Mouse (Mus musculus) forebrain, embryonic 14.5 days (tissue): ENCODE data around the gene Ick. TPM values are rescaled to one million over a fixed set of nuclear protein-coding genes. Genes with fewer than 3 reads are reported as not detected.
"Not testable (repeated sequence)": the region's sequence is repeated elsewhere in the genome, so short reads cannot be mapped to it uniquely, and the experiment has no call there.

Experiments
- ATAC-seq: fragments of 200-750 bp; cut with Nextera tagmentation; 2 replicates; pipeline ENCODE4 v1.8.0; 2017; ENCODE audit warnings: mild to moderate bottlenecking, moderate library complexity
- DNase-seq: peaks from one replicate; pipeline ENCODE4 v3.0.0-alpha.2; 2015; ENCODE audit warnings: low spot score
- H3K27ac ChIP-seq: fragments of 300-500 bp; sonication (generic); 2 replicates; pipeline ENCODE4 v1.5.1; 2014; ENCODE audit warnings: low read depth, mild to moderate bottlenecking, control low read depth, low read length, moderate library complexity
- H3K27me3 ChIP-seq: fragments of 300-500 bp; sonication (generic); replicated peaks from 2 replicates; pipeline ENCODE4 v1.6.1; 2014; ENCODE audit warnings: low read length, control low read depth, mixed read lengths; ENCODE audit not compliant: control insufficient read depth, insufficient read depth
- H3K36me3 ChIP-seq: fragments of 300-500 bp; sonication (generic); 2 replicates; pipeline ENCODE4 v1.6.1; 2014; ENCODE audit warnings: low read length, control low read depth; ENCODE audit not compliant: control insufficient read depth, insufficient read depth
- H3K4me1 ChIP-seq: fragments of 300-500 bp; sonication (generic); 2 replicates; pipeline ENCODE4 v1.6.1; 2014; ENCODE audit warnings: antibody characterized with exemption, low read length, control low read depth; ENCODE audit not compliant: control insufficient read depth, insufficient read depth
- H3K4me2 ChIP-seq: fragments of 300-500 bp; sonication (generic); 2 replicates; pipeline ENCODE4 v1.6.1; 2014; ENCODE audit warnings: mild to moderate bottlenecking, control low read depth, low read length
- H3K4me3 ChIP-seq: fragments of 300-500 bp; sonication (generic); 2 replicates; pipeline ENCODE4 v1.5.1; 2014; ENCODE audit warnings: low read depth, low read length, control low read depth
- H3K9ac ChIP-seq: fragments of 300-500 bp; sonication (generic); 2 replicates; pipeline ENCODE4 v1.6.1; 2014; ENCODE audit warnings: mild to moderate bottlenecking, low read length, control low read depth, moderate library complexity
- H3K9me3 ChIP-seq: fragments of 300-500 bp; sonication (generic); replicated peaks from 2 replicates; pipeline ENCODE4 v1.6.1; 2016; ENCODE audit warnings: low read length, control low read depth, mixed read lengths; ENCODE audit not compliant: control insufficient read depth
- WGBS: fragments of 180-500 bp; shearing (Covaris S2); extraction: QIAGEN DNeasy Blood & Tissue Kit; methylation state at CpG from one replicate; pipeline ENCODE4 v1.1.7; 2014; 5-methylcytosine and 5-hydroxymethylcytosine counted together
- polyA plus RNA-seq: library from polyadenylated mRNA; unstranded; fragments of >200 nt; fragmentation: Nextera tagmentation; extraction: Ambion mirVana; gene quantifications from 2 replicates; pipeline ENCODE4 v1.2.1, GENCODE M21; 2014

Gene Ick
- polyA plus RNA-seq, result 30.6 and 33.8 TPM in 2 replicates

- peak within 1 kb of the TSS; percentile 86 for H3K27ac ChIP-seq
- 1% methylated on average over 20 of the region's 20 CpGs for WGBS
- no peaks in the 10 kb centered on the region for H3K27me3 ChIP-seq
- DNase-seq, result peak; percentile 99
- H3K4me2 ChIP-seq, result peak within 1 kb of the TSS; percentile 87
- ATAC-seq, result peak; percentile 94
- peaks cover 11% of the 10 kb centered on the region for H3K4me1 ChIP-seq
- H3K9ac ChIP-seq, result peak within 1 kb of the TSS; percentile 79
- H3K9me3 ChIP-seq, result no peaks in the 10 kb centered on the region
- peak within 1 kb of the TSS; percentile 90 for H3K4me3 ChIP-seq
- no peaks in the 10 kb centered on the region for H3K36me3 ChIP-seq
Measured at GRCm38 (mm10) chr9:78108796-78109239, at the start of gene Ick, which contains the start of gene Fbxo9. TSS of gene Ick (plus strand) at chr9:78109192. TSS of gene Fbxo9 (minus strand) at chr9:78109065.

- Histone ChIP-seq H3K4me2 (no peak overlapping the region), H3K4me1 (no peaks in the 10 kb centered on the region), H3K27me3 (no peaks in the 10 kb centered on the region), H3K9ac (no peak overlapping the region), H3K27ac (no peak overlapping the region), H3K4me3 (no peak overlapping the region), H3K36me3 (no peaks in the 10 kb centered on the region), H3K9me3 (no peaks in the 10 kb centered on the region)
- DNase-seq (no peak), ATAC-seq (no peak)
- WGBS, result 85% methylated on average over 16 of the region's 16 CpGs
Measured at GRCm38 (mm10) chr9:78059525-78060120, 49.4 kb upstream of the Ick start.

GRCm38 (mm10) chr9:78062392-78062791, 46.6 kb upstream of the Ick start:
- 83% methylated on average over 9 of the region's 9 CpGs for WGBS
- no peak for ATAC-seq
- DNase-seq, result no peak

GRCm38 (mm10) chr9:78064121-78064520, 44.9 kb upstream of the Ick start:
- ATAC-seq (no peak), DNase-seq (no peak)
- no peaks in the 10 kb centered on the region for H3K36me3 ChIP-seq
- H3K4me2 ChIP-seq, result no peak overlapping the region
- no peaks in the 10 kb centered on the region for H3K4me1 ChIP-seq
- no peaks in the 10 kb centered on the region for H3K9me3 ChIP-seq
- no peak overlapping the region for H3K27ac ChIP-seq
- no peak overlapping the region for H3K9ac ChIP-seq
- no peaks in the 10 kb centered on the region for H3K27me3 ChIP-seq
- no peak overlapping the region for H3K4me3 ChIP-seq
- WGBS, result 81% methylated on average over 10 of the region's 10 CpGs

More at GRCm38 (mm10) chr9:78062392-78062791, 46.6 kb upstream of the Ick start:
- no peak overlapping the region for H3K4me2 ChIP-seq
- no peaks in the 10 kb centered on the region for H3K9me3 ChIP-seq
- H3K36me3 ChIP-seq, result no peaks in the 10 kb centered on the region
- H3K4me3 ChIP-seq, result no peak overlapping the region
- no peaks in the 10 kb centered on the region for H3K27me3 ChIP-seq
- H3K27ac ChIP-seq, result no peak overlapping the region
- no peaks in the 10 kb centered on the region for H3K4me1 ChIP-seq
- H3K9ac ChIP-seq, result no peak overlapping the region

GRCm38 (mm10) chr9:78070496-78070895, 38.5 kb upstream of the Ick start:
- H3K4me2 ChIP-seq, result no peak overlapping the region
- no peaks in the 10 kb centered on the region for H3K36me3 ChIP-seq
- H3K4me1 ChIP-seq, result no peaks in the 10 kb centered on the region
- WGBS, result 87% methylated on average over 5 of the region's 5 CpGs
- no peak overlapping the region for H3K9ac ChIP-seq
- H3K27me3 ChIP-seq, result no peaks in the 10 kb centered on the region
- no peaks in the 10 kb centered on the region for H3K9me3 ChIP-seq
- H3K27ac ChIP-seq, result no peak overlapping the region
- DNase-seq (no peak), ATAC-seq (no peak)
- no peak overlapping the region for H3K4me3 ChIP-seq

- 91% methylated on average over 4 of the region's 4 CpGs for WGBS
- Histone ChIP-seq H3K27me3 (no peaks in the 10 kb centered on the region), H3K4me2 (no peak overlapping the region), H3K27ac (no peak overlapping the region), H3K9ac (no peak overlapping the region), H3K4me1 (no peaks in the 10 kb centered on the region), H3K4me3 (no peak overlapping the region), H3K36me3 (no peaks in the 10 kb centered on the region), H3K9me3 (no peaks in the 10 kb centered on the region)
- ATAC-seq (no peak), DNase-seq (no peak)
Measured at GRCm38 (mm10) chr9:78071626-78072025, 37.4 kb upstream of the Ick start.

GRCm38 (mm10) chr9:78073291-78073690, 35.7 kb upstream of the Ick start:
- not testable (repeated sequence) for H3K9me3 ChIP-seq, H3K27ac ChIP-seq, H3K36me3 ChIP-seq, H3K4me3 ChIP-seq, H3K4me2 ChIP-seq, H3K4me1 ChIP-seq, H3K27me3 ChIP-seq, DNase-seq, H3K9ac ChIP-seq, ATAC-seq
- WGBS, result 88% methylated on average over 3 of the region's 3 CpGs

GRCm38 (mm10) chr9:78073713-78074340, 35.2 kb upstream of the Ick start:
- no peak overlapping the region for H3K4me2 ChIP-seq
- no peaks in the 10 kb centered on the region for H3K9me3 ChIP-seq
- no peak overlapping the region for H3K27ac ChIP-seq
- H3K9ac ChIP-seq, result no peak overlapping the region
- H3K36me3 ChIP-seq, result no peaks in the 10 kb centered on the region
- H3K27me3 ChIP-seq, result no peaks in the 10 kb centered on the region
- no peak overlapping the region for H3K4me3 ChIP-seq
- H3K4me1 ChIP-seq, result no peaks in the 10 kb centered on the region
- 93% methylated on average over 13 of the region's 13 CpGs for WGBS
- ATAC-seq (no peak), DNase-seq (no peak)

- Histone ChIP-seq H3K27ac (no peak overlapping the region), H3K36me3 (no peaks in the 10 kb centered on the region), H3K9me3 (no peaks in the 10 kb centered on the region), H3K9ac (no peak overlapping the region), H3K27me3 (no peaks in the 10 kb centered on the region), H3K4me1 (no peaks in the 10 kb centered on the region), H3K4me3 (no peak overlapping the region), H3K4me2 (no peak overlapping the region)
- whole genome bisulfite sequencing, result 92% methylated on average over 3 of the region's 3 CpGs
- ATAC-seq, result no peak
- no peak for DNase-seq
Measured at GRCm38 (mm10) chr9:78075256-78075655, 33.7 kb upstream of the Ick start.
